Comparison of ENCODE assay signal across 1 mouse cellular context in genomic region chr9:14778341-14778740, GRCm38 (mm10).
TF ChIP-seq lines count a peak whose summit lies in the region.

No protein-coding gene starts in this region.

TF ChIP-seq in CH12.LX, 34 proteins besides CTCF, POLR2A, EP300 and RAD21 (continued from another document):
- 0 out of 2 replicates have a peak, but pooled peaks have one; percentile 54 for TF ChIP-seq POLR2AphosphoS2 (IDR thresholded peaks at IDR 0.05; ENCODE audit: low read depth, low read length)
